Mouse (Mus musculus) retina, adult 2 months (tissue): ENCODE measurements around the gene Olfr1513.
"Not testable (repeated sequence)": the region's sequence is repeated elsewhere in the genome, so short reads cannot be mapped to it uniquely, and the experiment has no call there.

Experiments
- DNase-seq: peaks from one replicate; pipeline ENCODE4 v3.0.0-alpha.2; 2012; ENCODE audit warnings: low read depth, low spot score

Gene Olfr1513

DNA sequence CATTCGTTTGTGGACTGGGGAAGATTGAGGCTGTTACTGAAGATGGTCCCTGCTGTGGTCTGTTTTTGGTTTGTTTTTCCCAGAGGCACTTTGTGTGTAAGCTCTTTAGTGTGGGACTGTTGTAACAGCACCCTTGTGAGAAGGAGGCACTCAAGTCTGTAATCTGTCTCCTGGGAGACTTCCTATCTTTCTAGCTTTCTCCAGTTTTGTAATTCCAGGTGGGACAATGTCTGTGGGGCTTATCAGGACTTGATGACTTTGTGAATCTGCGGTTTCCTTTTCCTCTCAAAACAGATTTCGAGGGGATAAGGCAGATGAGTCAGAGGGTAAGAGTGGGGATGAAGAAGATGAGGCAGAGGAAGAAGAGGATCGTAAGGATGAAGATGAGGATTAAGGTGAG, at the start of gene Olfr1513:
TSS of gene Olfr1513 (minus strand) at position 101 of the 400 bp plus-strand sequence.
- DNase-seq = no peak

GRCm38 (mm10) chr14:52397279-52397678, 41.1 kb upstream of the Olfr1513 start, which contains the start of gene Olfr1511:
Gene Olfr1511, minus strand, starts transcription at chr14:52397379.
- DNase-seq = no peak

DNA sequence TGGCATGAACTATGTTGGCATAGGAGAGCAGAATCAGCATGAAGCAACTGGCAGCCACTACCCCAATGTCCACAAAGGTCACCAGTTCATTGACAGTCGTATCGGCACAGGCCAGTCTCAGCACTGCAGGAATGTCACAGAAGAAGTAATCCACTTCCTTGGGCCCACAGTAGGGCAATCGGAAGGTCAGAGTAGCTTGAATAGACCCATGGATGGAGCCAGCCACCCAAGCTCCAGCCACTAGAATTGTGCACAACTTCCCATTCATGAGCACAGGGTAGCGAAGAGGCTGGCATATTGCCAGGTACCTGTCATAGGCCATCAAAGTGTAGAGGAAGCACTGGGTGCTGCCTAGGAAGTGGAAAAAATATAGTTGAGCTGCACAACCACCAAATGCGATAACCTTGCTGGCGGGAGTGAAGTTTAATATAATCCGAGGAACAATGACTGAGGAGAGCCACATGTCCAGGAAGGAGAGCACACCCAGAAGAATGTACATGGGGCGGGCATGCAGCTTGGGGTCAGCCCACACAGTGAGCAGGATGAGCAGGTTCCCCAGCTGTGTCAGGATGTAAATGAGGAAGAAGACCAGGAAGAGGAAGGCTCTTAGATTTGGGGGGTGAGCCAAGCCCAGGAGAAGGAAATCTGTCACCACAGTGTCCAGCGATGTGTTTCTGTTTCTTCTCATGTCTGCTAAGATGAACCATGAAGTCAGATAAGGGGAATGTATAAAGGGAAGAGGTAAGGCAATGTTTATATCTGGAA, 34.1 kb upstream of the Olfr1513 start:
- not testable (repeated sequence) for DNase-seq

GRCm38 (mm10) chr14:52379068-52379467, 22.9 kb upstream of the Olfr1513 start, which contains the start of gene Olfr1512:
Gene Olfr1512, minus strand, starts transcription at chr14:52379168.
- no peak for DNase-seq

DNA sequence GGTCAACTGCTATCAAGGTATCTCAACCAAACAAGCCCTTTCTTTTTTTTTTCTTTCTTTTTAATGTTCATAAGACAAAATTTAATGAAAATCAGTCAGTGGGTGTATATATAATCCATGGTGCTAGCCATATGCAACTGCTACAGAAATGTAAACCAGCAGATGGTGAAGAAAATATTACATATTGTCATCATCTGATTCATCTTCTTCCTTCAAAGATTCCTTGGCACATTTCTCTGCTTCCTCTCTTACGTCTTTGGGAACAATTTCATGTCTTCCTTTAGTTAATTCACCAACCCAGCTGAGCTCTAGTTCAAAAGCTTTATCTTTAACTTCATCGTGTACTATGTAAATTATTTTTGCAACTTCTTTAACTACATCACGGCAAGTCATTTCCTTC, 12.5 kb upstream of the Olfr1513 start:
- no peak for DNase-seq

GRCm38 (mm10) chr14:52339512-52339852, 16.7 kb downstream of the Olfr1513 start:
- no peak for DNase-seq

DNA sequence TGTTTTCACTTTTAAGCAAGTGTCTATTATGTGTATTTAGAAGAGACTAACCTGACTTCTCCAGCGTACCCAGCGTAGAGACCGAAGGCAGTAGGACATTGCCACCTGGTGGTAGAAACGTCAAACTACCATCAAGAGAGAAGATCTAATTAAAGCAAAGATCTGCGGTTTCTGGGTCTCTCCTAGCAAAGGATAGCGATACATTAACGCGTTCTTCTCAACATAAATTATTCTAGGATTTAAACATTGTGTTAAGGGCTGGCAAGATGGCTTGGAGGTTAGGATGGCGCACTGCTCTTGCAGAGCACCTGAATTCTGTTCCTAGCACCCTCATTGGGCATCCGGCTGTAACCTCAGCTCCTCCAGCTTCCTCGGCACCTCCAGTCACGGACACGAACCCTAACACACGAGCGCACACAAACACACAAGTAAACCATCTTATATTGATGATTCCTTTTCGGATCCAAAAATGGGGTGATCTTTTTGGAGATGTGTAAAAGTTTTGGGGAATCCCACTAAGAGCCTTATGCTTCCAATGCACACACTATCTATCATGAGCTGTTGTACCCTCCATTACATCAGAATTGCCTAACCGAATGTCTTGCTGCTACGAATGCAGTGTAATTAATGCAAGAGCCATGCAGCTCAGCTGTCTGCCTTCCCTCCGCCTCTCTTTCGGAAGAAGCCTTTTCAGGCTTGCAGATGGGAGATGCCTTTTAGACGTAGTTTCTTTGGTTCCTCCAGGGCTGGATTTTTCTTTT, 17.3 kb downstream of the Olfr1513 start:
- DNase-seq = no peak

DNA sequence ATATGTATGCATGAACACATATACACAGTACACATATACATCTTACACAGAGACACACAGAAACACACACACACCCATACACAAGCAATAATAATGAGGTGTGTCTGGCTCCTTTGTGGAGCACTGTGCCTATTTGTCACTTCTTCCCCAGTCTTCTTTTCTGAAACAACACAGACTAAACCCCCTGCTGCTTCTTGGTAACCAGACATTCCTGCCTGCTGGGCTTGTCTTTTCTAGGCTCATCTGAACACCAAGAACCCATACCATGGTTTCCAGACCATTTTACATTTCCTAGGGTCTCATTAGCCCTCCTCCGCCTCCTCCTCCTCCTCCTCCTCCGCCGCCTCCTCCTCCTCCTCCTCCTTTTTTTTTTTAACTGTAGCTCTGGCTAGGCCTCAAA, 24.0 kb downstream of the Olfr1513 start:
- no peak for DNase-seq

DNA sequence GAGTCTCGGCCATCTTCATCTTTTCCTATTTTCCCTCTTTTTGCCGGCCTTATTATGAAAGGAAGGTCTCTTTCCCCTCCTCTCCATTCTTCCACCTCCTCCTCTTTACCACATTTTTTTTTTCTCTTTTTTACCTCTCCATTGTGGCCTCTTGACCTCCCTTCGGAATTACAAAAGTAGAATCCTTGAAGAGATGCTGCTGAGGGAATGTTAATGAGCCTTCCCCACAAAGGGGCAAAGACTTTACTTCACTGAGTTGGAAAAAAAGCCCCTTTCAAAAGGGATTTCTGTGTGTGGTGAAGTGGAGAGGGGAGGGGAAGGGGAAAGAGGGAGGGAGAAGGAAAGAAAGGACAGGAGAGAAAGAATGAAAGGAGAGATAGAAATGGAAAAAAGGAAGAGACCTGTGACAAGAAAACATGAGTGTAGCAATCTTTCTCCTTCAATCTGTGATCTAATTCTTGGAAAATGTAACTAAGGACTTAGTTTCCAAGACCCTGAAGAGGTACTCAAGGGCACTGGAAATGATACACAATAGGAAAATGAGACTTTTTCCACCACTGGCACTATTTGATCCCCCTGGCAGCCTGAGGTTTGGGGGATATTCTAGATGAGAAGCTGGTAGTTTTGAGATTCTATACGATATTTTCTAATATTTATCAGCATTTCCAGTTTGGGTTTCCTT, 25.0 kb downstream of the Olfr1513 start:
- no peak for DNase-seq

DNA sequence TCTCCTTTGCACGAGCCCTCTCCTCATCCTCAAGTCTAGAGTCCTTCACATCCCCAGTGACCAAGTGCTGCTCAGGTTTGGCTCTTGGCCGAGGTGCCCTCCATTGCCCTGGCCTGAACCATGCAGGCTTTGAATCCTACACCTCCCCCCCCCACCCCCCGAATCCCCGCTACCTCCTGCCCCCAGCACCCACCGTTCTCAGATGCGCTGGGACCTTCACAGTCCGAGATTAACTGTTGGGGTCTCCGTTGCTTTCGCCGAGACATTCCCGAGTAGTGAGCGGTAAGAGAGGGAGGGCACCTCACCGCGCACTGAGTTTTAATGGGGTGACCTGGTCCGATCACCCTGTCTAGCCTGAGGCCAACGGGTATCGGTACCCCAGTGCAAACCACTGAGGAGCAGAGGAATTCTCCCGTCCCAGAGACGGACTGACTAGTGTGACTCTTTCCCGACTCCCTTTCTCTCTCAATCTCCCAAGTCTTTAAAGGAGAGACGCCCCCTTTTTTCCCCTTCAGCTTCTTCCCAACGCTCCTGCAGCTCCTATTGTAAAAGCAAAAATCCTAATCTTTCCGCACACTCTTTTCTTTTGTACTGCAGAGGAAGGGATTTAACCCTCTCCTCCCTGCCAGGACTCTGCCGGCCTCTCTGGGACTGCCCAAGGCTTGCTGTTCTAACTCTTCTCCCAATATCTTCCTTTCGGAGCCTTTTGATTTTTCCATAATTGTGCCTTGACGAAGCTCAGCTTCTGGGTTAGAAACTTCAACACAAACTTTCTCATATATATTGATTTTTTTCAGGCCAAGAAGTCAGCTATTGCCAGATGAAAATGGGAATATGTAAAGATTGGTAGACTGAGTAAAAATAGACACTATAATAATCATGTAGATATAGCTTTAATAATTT, 28.0 kb downstream of the Olfr1513 start, which contains the start of gene Sall2:
TSS of gene Sall2 (minus strand) at position 853 of the 903 bp plus-strand sequence.
- DNase-seq = no peak

DNA sequence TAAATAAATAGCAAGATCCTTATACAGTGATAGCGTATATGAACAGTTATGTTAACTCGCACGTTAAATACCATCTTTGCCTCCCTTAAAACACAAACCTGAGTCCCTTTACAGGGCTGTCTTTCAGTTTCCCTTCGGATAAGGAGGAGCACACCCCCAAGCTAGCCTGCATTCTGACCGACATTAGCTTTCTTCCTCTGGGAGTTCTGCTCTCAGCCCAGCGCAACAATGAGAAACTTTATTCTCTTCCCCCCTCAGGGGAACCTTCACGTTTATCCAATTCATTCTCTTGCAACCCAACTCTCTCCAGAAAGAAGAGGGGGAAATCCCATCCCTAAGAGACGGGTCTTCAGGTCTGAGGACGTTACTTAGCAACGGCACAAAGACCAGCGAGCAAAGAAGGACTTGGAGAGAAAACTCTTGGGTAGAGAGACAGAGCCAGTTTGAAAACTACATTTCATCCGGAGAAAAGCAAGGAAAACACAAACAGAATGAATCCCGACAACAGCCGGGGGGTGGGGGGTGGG, 28.8 kb downstream of the Olfr1513 start:
- no peak for DNase-seq

GRCm38 (mm10) chr14:52325890-52326289, 30.3 kb downstream of the Olfr1513 start:
- no peak for DNase-seq

GRCm38 (mm10) chr14:52319361-52319760, 36.8 kb downstream of the Olfr1513 start:
- DNase-seq = no peak

DNA sequence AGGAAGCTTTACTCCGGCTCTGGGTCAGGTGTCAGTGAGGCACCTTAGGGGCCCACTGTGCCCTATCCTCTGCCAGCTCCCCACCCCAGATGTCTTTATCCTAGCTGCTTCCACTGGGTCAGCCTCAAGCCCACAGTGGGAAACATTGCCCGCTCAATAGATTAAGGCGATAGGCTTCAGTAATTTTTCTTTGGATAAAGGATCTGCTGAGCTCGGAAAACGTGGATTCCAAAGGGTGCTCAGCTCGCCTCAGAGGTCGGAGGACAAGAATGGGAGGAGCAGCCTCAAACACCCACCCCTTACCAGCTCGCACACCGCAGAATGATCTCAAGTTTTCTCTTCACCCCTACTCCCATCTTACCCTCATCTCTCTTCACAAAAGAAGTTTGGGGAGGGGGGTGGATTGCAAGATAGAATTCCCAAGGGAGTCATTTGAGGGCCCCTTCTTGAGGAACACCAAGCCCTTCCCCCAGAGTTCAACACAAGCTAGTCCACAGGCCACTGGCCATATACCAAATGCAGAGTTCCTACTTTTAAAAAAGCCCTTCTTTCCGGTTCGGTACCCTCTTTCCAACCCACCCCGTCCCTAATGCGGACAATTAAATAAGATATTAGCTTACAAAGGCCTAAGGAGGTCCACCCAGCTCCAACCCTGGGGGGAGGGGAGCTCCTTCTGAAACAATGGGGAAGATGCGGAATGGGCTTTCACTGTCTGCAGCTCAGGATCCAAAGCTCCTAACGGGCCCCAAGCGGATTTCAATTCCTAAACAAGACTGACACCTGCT, 39.6 kb downstream of the Olfr1513 start:
- DNase-seq = no peak

DNA sequence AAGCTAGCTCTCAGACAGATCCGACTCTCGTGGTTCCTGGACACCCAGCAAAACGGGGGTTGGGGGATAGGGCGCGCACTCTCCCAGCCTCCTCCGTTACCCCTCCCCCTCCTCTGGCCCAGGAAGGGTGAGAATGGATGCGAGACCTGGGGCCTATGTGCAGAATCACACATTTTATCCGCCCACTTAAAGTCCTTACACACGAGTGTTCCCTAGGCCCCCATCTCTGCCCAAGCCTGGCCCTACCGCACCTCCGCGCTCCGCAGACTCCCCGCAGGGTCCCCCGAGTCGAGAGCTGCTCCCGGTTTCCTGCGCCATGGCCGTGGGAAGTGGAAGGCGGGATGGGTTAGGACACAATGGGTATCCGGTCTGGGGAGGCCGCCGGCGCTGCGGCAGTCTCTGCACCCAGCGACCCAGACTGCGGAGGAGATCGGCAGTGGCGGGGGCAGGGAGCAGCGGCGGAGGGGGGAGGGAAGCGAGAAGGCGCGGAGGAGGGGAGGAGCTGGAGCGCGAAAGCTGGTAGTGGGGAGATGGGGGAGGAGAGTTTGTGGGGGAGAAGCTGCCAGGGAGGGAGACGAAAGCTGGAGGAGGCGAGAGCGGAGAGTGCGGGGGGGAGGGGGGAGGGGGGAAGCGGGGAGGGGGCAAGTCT, 40.3 kb downstream of the Olfr1513 start:
- DNase-seq = peak; percentile 47

DNA sequence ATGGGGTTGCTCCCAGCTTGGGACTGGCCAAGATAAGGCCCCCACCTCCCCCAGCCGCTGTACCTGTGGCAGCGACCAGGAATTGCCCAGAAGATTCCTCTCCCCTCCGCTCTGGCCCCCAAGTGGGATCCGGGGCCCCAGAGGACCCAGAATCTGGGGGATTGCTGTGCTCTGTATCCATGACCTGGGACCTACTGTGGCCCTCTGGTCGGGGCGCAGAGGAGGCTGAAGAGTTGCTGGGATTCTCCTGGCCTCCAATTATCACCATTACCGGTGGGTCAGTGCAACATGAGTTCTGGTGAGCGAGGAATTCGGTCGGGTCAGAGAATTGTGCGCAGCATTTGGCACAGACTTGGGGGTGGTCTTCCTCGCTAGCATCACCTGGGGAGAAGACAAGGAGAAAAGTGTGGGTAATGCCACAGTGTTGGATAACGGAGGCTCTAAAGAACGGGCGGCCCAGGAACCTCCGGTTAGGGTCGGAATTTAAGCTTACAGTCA, 40.9 kb downstream of the Olfr1513 start:
- no peak for DNase-seq

DNA sequence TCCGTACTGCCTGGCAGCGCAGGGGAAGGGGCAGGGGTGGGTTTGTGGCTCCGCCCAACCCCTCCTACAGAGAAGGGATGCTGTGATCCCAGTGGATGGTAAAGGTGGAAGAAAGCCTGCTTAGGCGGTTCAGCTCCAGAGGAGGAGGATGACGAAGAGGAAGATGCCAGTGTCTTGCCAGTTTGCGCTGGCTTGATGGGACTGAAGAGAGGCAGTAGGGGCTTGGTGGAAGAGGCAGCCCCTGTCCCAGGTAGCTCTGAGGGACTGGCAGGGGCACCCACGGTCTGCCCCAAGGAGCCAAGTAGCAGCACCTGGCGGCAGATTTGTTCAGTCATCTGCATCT, 41.4 kb downstream of the Olfr1513 start:
- no peak for DNase-seq

- no peak for DNase-seq
Observed at GRCm38 (mm10) chr14:52313931-52314807, 42.0 kb downstream of the Olfr1513 start.

- DNase-seq = no peak
Observed at GRCm38 (mm10) chr14:52310906-52311305, 45.3 kb downstream of the Olfr1513 start.
